Mouse (Mus musculus): ENCODE data around the gene Msi2.

Gene Msi2

GRCm38 (mm10) chr11:88485987-88486386 is 232.3 kb downstream of the Msi2 start:
- no peak for DNase-seq (ENCODE audit: low read depth, low spot score)

DNA sequence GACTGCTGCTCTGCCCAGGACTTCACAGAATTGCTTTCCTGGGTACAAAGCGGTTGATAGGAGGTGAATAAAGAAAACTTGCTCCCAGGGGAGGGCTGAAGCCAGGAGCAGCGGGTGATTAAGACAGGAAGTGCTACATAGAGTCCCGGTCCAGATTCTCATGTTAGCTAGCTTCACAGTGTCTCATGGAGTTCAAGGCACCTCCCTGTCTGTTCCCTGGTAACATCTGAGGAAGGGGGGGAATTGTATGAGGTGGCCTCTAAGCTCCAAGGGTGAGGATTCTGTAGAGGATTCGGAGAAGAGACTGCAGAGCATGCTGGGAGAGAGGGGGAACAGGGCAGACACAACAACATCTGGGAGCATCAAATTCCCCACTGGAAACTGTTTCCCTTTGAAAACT is 233.2 kb downstream of the Msi2 start:
- no peak for DNase-seq (ENCODE audit: low read depth, low spot score)

DNA sequence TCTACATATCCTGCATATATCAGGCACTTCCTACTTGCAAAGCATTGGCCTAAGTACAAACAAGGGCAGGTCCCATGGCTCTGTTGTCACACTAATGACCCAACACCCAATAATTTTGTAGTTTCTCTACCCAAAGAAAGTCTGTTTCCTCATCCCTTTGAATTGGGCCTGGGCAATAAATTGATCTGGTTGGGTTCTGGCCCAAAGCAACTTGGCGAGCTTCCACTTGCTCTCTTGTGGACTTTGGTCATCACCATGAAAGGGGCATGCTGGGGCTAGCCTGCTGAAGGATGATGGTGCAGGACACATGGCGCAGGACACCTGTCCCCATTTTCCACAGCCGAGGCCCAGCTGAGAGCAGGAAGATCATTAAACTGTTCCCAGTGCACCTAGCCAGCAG is 234.3 kb downstream of the Msi2 start:
- no peak for DNase-seq (ENCODE audit: low read depth, low spot score)

DNA sequence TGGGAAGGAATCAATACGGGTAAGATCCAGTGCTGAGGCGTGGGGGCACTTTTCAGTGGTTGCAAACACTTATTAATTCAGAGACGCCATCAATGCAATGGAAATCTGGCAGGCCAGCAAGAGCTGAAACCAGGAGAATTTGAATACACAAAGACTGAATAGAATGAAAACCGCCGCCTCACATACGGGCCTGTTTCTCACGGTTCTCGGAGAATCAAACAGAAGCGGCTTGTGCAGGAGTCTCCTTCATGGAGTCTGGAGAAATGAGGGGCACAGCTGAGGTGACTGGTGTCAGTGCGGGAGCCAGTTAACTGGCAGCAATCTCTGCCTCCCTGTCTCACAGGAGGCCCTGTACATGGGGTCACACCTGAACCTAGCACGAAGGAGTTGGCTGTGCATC is 235.7 kb downstream of the Msi2 start:
- DNase-seq (ENCODE audit: low read depth, low spot score), result no peak

DNA sequence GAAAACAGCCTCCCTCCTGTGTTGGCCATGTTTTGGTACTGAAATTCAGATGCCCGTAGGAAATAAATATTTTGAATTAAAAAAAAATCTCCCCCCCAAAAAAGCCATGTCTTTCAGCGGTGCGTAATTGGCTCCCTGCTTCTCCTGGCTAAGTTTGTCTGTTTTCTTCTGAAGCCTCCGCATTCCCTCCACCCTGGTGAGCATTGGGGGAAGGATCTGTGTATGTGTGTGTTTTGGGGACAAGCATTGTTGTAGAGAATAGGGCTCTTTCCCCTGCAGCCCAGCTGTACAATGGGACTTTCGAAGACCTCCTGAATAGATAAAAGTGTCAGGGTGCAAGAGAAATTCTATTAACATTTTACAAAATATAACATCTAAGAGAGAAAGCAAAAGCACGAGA is 236.1 kb downstream of the Msi2 start:
- no peak for DNase-seq (ENCODE audit: low read depth, low spot score)

DNA sequence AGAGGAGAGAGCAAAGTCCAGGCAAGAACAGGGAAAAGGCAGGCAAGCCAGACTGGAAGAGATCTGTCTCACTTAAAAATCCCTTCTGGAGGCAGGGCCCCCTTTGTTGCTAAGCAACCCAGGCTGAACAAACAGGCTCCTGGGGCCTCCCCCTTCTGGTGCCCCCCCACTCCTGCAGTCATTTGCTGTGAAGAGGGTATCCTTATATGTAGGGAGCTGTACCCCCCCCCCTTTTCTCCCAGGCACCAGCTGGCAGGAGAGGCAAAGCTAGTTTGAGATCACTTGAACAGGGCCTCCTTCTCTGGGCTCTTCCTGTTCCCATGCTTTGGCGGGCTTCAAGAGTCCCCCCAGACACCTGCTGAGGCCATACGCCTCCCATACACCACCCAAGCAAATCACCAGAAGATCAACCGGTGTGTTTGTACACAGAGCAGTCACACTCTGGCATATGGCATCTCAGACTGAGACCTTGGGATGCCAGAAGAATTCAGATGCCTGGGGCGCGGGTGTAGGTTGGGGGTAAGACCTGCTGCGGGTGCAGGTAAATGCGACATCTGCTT is 236.6 kb downstream of the Msi2 start:
- peak; percentile 70 for DNase-seq (ENCODE audit: low read depth, low spot score)

GRCm38 (mm10) chr11:88481092-88481601 is 237.2 kb downstream of the Msi2 start:
- no peak for DNase-seq (ENCODE audit: low read depth, low spot score)

DNA sequence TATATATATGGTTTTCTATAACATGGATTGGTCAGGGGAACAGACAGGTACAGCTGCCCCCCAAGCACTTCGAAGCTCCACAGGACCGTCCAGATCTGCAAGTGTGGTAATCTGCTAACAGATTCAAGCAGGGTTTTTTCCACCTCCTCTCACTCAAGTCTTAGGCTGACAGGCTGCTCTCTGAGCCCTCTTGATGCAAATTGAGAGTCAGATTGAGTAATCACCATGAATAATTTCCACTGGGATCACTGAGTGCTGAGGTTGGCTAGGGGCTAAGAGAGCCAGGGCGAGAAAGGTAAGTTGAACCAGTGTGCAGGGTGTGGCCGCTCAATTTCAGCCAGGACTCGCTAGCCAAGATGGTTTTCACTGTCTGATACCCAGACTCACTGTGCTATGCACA is 238.8 kb downstream of the Msi2 start:
- DNase-seq (ENCODE audit: low read depth, low spot score), result no peak

DNA sequence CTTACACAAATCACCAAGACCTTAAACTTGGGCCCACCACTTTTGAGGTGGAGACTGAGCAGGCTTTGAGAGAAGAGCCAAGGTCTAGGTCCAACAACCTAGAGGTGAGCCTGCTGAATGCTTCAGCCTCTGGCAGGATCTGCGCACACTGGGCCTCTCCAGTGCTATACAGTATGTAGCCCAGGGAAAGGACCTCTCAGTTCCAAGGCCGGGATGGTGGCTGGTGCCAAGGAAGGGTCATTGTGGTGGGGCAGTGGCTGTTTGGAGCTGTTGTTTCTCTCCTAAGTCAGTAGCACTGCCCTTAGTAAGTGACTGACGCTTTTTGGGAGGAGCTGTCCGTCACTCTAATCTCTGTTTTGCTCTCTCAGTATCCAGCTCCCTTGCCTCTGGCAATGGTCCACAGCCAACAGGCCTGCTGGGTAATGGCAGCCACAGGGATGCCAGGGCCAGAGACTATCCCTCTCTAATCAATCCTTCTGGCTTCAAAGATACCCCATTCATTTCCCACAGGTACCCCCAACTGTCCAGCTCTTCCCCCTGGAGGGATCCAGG is 243.3 kb downstream of the Msi2 start:
- DNase-seq (ENCODE audit: low read depth, low spot score), result no peak

- no peak for DNase-seq (ENCODE audit: low read depth, low spot score)
These were observed 245.6 kb downstream of the Msi2 start for GRCm38 (mm10) chr11:88472731-88473130.

GRCm38 (mm10) chr11:88471981-88472647 is 246.2 kb downstream of the Msi2 start:
- DNase-seq (ENCODE audit: low read depth, low spot score), result no peak

GRCm38 (mm10) chr11:88470599-88470998 is 247.7 kb downstream of the Msi2 start:
- no peak for DNase-seq (ENCODE audit: low read depth, low spot score)

DNA sequence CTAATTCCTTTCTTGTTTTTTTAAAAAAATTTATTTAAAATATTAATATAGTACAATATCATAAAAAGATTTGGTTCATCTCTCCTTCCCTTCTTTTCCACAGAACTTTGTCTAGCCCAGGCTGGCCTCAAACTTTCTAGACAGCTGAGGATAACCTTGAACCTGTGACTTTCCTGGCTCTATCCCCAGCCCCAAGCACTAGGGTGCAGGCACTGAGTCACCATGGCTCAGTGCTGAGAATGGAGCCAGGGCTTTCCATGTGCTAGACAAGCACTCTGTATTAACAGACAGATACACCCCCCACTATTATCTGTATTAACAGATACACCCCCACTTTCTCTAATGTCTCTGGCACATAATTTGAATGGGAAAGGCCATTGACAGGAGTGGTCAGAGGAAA is 249.3 kb downstream of the Msi2 start:
- DNase-seq (ENCODE audit: low read depth, low spot score), result no peak

DNA sequence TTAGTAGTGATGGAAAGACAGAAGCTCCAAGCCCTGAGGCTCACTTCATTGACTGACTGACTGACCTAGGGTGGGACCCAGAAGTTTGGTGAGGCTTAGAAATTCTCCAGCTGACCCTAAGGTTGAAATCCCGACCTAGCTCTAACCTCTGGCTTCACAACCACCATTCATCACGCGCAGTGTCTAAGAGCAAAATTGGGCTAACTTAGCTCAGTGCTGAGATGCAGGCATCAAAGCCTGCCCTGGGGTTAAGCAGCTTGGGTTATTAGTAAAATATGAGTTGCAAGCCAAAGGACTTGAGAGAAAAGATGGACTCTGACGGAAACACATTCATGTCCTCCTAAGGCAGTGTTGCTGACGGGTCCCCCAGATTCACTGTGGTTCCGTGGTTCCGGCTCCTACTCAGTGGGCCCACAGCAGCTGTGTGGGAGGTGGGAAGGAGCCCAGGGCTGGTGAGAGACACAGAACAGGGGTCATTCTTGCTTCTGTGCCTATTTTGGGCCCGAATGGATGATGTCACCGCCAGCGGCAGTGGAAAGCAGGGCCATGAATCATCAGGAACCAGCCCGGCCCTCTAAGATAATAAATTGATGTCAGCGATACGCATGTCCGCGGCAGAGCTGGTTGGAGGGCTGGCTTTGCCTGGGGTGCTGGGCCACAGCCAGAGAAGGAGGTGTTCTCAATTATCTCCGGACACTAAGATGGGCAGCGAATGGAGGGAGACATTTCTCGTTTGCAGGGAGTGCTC is 250.6 kb downstream of the Msi2 start:
- no peak for DNase-seq (ENCODE audit: low read depth, low spot score)

GRCm38 (mm10) chr11:88463951-88464350 is 254.4 kb downstream of the Msi2 start:
- no peak for DNase-seq (ENCODE audit: low read depth, low spot score)

GRCm38 (mm10) chr11:88462789-88463188 is 255.5 kb downstream of the Msi2 start:
- DNase-seq (ENCODE audit: low read depth, low spot score), result no peak

GRCm38 (mm10) chr11:88461601-88462000 is 256.7 kb downstream of the Msi2 start:
- DNase-seq (ENCODE audit: low read depth, low spot score), result no peak

GRCm38 (mm10) chr11:88459946-88460736 is 258.2 kb downstream of the Msi2 start:
- DNase-seq (ENCODE audit: low read depth, low spot score), result no peak

DNA sequence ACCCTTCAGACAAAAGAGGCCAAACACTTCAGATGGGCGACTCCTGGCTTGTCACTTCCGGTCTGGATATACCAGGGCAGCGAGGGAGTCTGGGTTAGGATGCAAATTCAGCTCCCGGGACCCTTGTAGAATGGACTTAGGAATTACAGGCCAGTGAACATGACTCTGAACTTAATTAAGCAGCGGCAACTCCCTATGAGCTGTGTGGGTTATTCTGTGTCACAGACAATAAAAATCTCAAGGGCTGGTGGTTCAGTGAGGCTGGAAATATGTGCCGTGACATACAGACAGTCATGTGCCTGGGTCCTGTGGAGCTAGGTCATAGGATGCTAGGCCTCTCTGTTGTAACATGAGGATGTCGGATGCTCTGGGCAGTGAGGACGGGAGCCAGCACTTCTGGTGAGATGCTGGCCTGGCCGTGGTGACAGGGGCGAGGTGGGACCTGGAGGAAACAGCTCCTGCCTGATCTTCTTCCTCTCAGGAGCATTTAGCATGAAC is 261.0 kb downstream of the Msi2 start:
- no peak for DNase-seq (ENCODE audit: low read depth, low spot score)

- no peak for DNase-seq (ENCODE audit: low read depth, low spot score)
These were observed 263.2 kb downstream of the Msi2 start for GRCm38 (mm10) chr11:88454867-88455806.

Data from brain, embryonic 18.5 days (tissue).